Mouse (Mus musculus): ENCODE results near the gene Olfr816.
"Not testable (repeated sequence)": the region's sequence is repeated elsewhere in the genome, so short reads cannot be mapped to it uniquely, and the experiment has no call there.

Olfr816 gene

GRCm38 (mm10) chr10:129915497-129915896, at the start of gene Olfr816:
Gene Olfr816 (minus strand): TSS chr10:129915597.
- DNase-seq (ENCODE audit: extremely low spot score, low spot score), result no peak

DNA sequence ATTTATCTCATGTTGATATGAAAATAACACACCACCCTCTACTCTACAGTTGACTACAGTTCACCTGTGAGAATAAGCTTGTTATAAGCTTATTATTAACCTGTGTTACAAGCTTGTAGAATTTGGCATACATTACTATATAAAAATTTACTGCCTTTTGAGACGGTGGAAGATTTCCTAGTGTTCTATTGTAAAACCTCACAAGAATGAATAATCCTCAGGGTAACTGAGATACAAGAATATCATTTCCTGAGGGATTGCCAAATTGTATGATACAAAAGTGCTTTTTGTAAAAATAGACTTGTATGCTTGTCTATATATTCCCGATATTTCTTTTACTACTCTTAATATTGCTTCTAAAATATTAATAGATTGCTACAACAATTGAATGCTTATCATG, 33.6 kb upstream of the Olfr816 start, which contains the start of gene Olfr818:
TSS of gene Olfr818 (minus strand) at position 101 of the 400 bp plus-strand sequence.
- no peak for DNase-seq (ENCODE audit: extremely low spot score, low spot score)

GRCm38 (mm10) chr10:129905767-129906166, 9.6 kb downstream of the Olfr816 start, which contains the start of gene Olfr815:
Gene Olfr815 (minus strand): TSS chr10:129905867.
- DNase-seq (ENCODE audit: extremely low spot score, low spot score), result not testable (repeated sequence)

DNA sequence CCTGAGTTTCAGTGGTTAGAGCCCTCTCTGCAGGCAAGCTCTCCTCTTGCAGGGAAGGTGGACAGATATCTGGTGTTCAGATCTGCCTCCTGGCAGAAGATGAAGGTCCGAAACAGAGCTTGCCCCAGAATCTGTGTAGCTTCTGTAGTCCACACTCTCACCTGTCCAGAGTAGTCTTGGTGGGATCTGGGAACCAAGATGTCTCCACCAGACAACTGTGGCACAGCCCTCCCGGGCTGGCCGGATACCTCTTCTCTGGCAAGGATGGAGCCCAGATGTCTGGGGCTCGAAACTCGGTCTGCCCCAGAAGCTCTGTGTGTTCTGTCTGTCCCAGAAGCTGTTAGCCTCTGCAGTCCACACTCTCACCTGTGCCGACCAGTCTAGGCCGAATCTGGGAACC, 29.5 kb downstream of the Olfr816 start:
- DNase-seq (ENCODE audit: extremely low spot score, low spot score), result no peak

GRCm38 (mm10) chr10:129885496-129885895, 29.9 kb downstream of the Olfr816 start:
- DNase-seq (ENCODE audit: extremely low spot score, low spot score), result not testable (repeated sequence)

- DNase-seq (ENCODE audit: extremely low spot score, low spot score), result not testable (repeated sequence)
These were observed 35.6 kb downstream of the Olfr816 start, which contains the start of gene Olfr814 for GRCm38 (mm10) chr10:129879751-129880150. Gene Olfr814 (minus strand): TSS chr10:129879851.

All from neural tube, embryonic 10.5 days (tissue).